Mouse (Mus musculus) kidney, postnatal 4 days (tissue): ENCODE data around the gene Tirap.

Source experiments
- DNase-seq, 2 experiments: peaks; one replicate each; pipeline ENCODE4 v3.0.0; 2021; ENCODE audit warnings: mixed read lengths in 2 of 2

The Tirap gene

GRCm38 (mm10) chr9:35145829-35146228 lies 54.3 kb downstream of the Tirap start:
- DNase-seq: no peak

- no peak for DNase-seq
These were observed 55.0 kb downstream of the Tirap start for GRCm38 (mm10) chr9:35145118-35145517.

GRCm38 (mm10) chr9:35142221-35142620 lies 57.9 kb downstream of the Tirap start:
- DNase-seq: no peak

GRCm38 (mm10) chr9:35139231-35139744 lies 60.8 kb downstream of the Tirap start:
- no peak for DNase-seq

GRCm38 (mm10) chr9:35138029-35138428 lies 62.1 kb downstream of the Tirap start:
- DNase-seq: no peak

- DNase-seq: no peak
These were observed 64.5 kb downstream of the Tirap start for GRCm38 (mm10) chr9:35135575-35135974.
